Mouse (Mus musculus): ENCODE results near the gene Otop1. TPM values are rescaled to one million over a fixed set of nuclear protein-coding genes. Genes with fewer than 3 reads are reported as not detected.

Gene Otop1
- 1.2 TPM for polyA plus RNA-seq (2014; fragmentation: Illumina TruSeq; extraction: RNeasy Lipid Tissue Mini Kit (QIAGEN cat#74804); ENCODE audit: low read depth, low replicate concordance)

GRCm38 (mm10) chr5:38275771-38276170, at the start of gene Otop1:
TSS of gene Otop1 (plus strand) at chr5:38275972.

GRCm38 (mm10) chr5:38260107-38260682, 15.6 kb upstream of the Otop1 start, which contains the start of gene Tmem128:
TSS of gene Tmem128 (plus strand) at chr5:38260185.

GRCm38 (mm10) chr5:38318966-38319786, 43.4 kb downstream of the Otop1 start, which contains the start of gene Drd5:
TSS of gene Drd5 (plus strand) at chr5:38319367.

Other genes starting within 250 kb of the Otop1 start
- gene Stx18, start 237.2 kb upstream of the Otop1 start, polyA plus RNA-seq (2014; fragmentation: Illumina TruSeq; extraction: RNeasy Lipid Tissue Mini Kit (QIAGEN cat#74804); ENCODE audit: low read depth, low replicate concordance): 53.9 TPM
- 7.8 TPM for gene Nsg1, start 116.1 kb upstream of the Otop1 start, polyA plus RNA-seq (2014; fragmentation: Illumina TruSeq; extraction: RNeasy Lipid Tissue Mini Kit (QIAGEN cat#74804); ENCODE audit: low read depth, low replicate concordance)
- 3.8 TPM for gene Zbtb49, start 55.5 kb upstream of the Otop1 start, polyA plus RNA-seq (2014; fragmentation: Illumina TruSeq; extraction: RNeasy Lipid Tissue Mini Kit (QIAGEN cat#74804); ENCODE audit: low read depth, low replicate concordance)
- 1,532 TPM for gene Lyar, start 55.5 kb upstream of the Otop1 start, polyA plus RNA-seq (2014; fragmentation: Illumina TruSeq; extraction: RNeasy Lipid Tissue Mini Kit (QIAGEN cat#74804); ENCODE audit: low read depth, low replicate concordance)
- gene Tmem128, start 15.8 kb upstream of the Otop1 start, polyA plus RNA-seq (2014; fragmentation: Illumina TruSeq; extraction: RNeasy Lipid Tissue Mini Kit (QIAGEN cat#74804); ENCODE audit: low read depth, low replicate concordance): 64.7 TPM
- not detected for gene Drd5, start 43.4 kb downstream of the Otop1 start, polyA plus RNA-seq (2014; fragmentation: Illumina TruSeq; extraction: RNeasy Lipid Tissue Mini Kit (QIAGEN cat#74804); ENCODE audit: low read depth, low replicate concordance)
- gene Slc2a9, start 227.2 kb downstream of the Otop1 start, polyA plus RNA-seq (2014; fragmentation: Illumina TruSeq; extraction: RNeasy Lipid Tissue Mini Kit (QIAGEN cat#74804); ENCODE audit: low read depth, low replicate concordance): 0.06 TPM

Measured in testis, adult 10 weeks (tissue).